Mouse (Mus musculus) hindlimb bud, embryonic 11.5 days (tissue): ENCODE measurements around the gene Prl5a1.

Source experiments
- DNase-seq: peaks from one replicate; pipeline ENCODE4 v3.0.0-alpha.2; 2012; ENCODE audit warnings: low read depth, low spot score; ENCODE audit errors: extremely low spot score

Prl5a1 gene

GRCm38 (mm10) chr13:28142184-28142583 lies at the start of gene Prl5a1:
Gene Prl5a1 (plus strand): TSS chr13:28142484.
- DNase-seq: no peak

- no peak for DNase-seq
Measured at GRCm38 (mm10) chr13:28096161-28096560, 46.1 kb upstream of the Prl5a1 start.

- no peak for DNase-seq
Measured at GRCm38 (mm10) chr13:28108536-28108935, 33.7 kb upstream of the Prl5a1 start.

DNA sequence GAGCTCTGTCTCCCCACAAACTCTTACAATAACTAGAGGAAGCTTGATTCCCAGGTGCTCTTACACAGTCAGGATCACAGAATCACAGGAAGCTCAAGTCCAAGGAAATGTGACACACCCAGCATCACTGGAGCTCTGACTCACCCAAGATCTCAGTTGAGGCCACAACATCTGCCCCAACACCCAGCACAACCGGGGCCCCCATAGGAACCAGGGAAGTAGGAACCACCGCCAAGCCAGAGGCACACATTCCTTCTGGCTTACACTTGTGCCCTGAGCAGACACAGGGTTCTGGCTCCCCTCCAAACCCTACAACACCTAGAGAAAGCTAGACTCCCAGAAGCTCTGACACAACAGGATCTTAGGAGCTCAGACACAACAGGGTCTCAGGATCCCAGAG lies 9.5 kb upstream of the Prl5a1 start:
- DNase-seq: no peak

GRCm38 (mm10) chr13:28135790-28136189 lies 6.5 kb upstream of the Prl5a1 start:
- no peak for DNase-seq
